Comparison of ENCODE assay signal across 8 mouse cellular contexts in the genomic region with DNA sequence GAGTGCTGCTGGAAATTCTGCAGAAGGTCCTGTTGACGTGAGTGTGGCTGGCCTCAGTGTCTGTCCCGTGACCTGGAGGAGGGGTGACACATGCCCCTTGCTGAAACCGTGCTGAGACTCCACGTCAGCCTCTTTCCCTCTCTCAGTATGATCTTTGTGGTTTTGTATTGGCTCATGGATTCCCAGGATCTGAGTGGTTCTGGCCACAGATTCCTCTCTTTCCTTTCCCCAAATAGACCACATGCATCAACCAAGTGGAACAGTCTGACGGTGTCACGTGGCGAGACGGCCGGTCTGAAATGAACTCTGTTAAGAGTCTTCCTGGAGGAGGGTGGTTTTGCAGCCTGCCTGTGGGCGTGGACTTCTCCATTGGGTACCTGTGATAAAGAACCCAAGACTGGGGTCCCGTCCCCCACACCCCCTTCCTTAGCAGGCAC. TPM values are rescaled to one million over a fixed set of nuclear protein-coding genes. Genes with fewer than 3 reads are reported as not detected.
DNase-seq lines count a peak whose midpoint lies in the region; ATAC-seq lines count a peak whose summit lies in the region.

No protein-coding gene starts in this region.

- no peaks in the 10 kb centered on the region for H3K27me3 ChIP-seq in kidney, embryonic 16.5 days (ENCODE audit: insufficient read depth, low read length)
- H3K27me3 ChIP-seq in heart, embryonic 15.5 days: no peaks in the 10 kb centered on the region

- DNase-seq in kidney, adult 11 months: peak; percentile 73
- DNase-seq in lung, postnatal 10 days: peak; percentile 76
- DNase-seq in cerebellum, postnatal 14 days: no peak
- DNase-seq in thymus, postnatal 10 days (ENCODE audit: low spot score in 2 of 2): no peak
- no peak for DNase-seq in layer of hippocampus, postnatal 36 days

- ATAC-seq in kidney, embryonic 16.5 days (ENCODE audit: low FRiP score, low TSS enrichment): no peak
- peak; percentile 23 for ATAC-seq in common myeloid progenitor, adult 5-6 weeks (replicated peaks; ENCODE audit: low read depth, poor library complexity, severe bottlenecking)
- peak; percentile 48 for ATAC-seq in heart, embryonic 15.5 days (replicated peaks; ENCODE audit: insufficient number of reproducible peaks, insufficient read depth, low FRiP score, low read depth)

- WGBS in kidney, embryonic 16.5 days: 46% methylated on average over 11 of the region's 11 CpGs
- 28% methylated on average over 11 of the region's 11 CpGs for WGBS in heart, embryonic 15.5 days

- no peak overlapping the region for H3K4me2 ChIP-seq in kidney, embryonic 16.5 days (replicated peaks; ENCODE audit: low read depth, low read length)
- H3K4me2 ChIP-seq in heart, embryonic 15.5 days: peak overlapping the region; percentile 14; the same call in 1 of the 2 replicates

- no peaks in the 10 kb centered on the region for H3K9me3 ChIP-seq in kidney, embryonic 16.5 days (ENCODE audit: low read length)
- no peaks in the 10 kb centered on the region for H3K9me3 ChIP-seq in heart, embryonic 15.5 days (replicated peaks)

- no peak overlapping the region for H3K9ac ChIP-seq in kidney, embryonic 16.5 days (replicated peaks; ENCODE audit: low read length)
- no peak overlapping the region for H3K9ac ChIP-seq in heart, embryonic 15.5 days

- peaks cover 37% of the 10 kb centered on the region for H3K4me1 ChIP-seq in kidney, embryonic 16.5 days (ENCODE audit: insufficient read depth, low read length)
- H3K4me1 ChIP-seq in heart, embryonic 15.5 days (replicated peaks): peaks cover 70% of the 10 kb centered on the region

- no peak overlapping the region for H3K27ac ChIP-seq in kidney, embryonic 16.5 days (ENCODE audit: low read length)
- H3K27ac ChIP-seq in heart, embryonic 15.5 days: peak overlapping the region; percentile 72

- H3K36me3 ChIP-seq in kidney, embryonic 16.5 days (ENCODE audit: insufficient read depth, low read length): no peaks in the 10 kb centered on the region
- H3K36me3 ChIP-seq in heart, embryonic 15.5 days: no peaks in the 10 kb centered on the region; the same call in 1 of the 2 replicates

- no peak overlapping the region for H3K4me3 ChIP-seq in kidney, embryonic 16.5 days (ENCODE audit: low read length)
- H3K4me3 ChIP-seq in heart, embryonic 15.5 days: no peak overlapping the region

RNA-seq across cellular contexts. Expression of a gene that starts 21.3 kb away (rescaled TPM):
- polyA plus RNA-seq in kidney, embryonic 16.5 days (2015; fragmentation: Nextera tagmentation; extraction: Ambion mirVana): 405 and 415 TPM in 2 replicates
- total RNA-seq in common myeloid progenitor, adult 5-6 weeks (2017): 126 and 137 TPM in 2 replicates
- polyA plus RNA-seq in heart, embryonic 15.5 days (2015; fragmentation: Nextera tagmentation; extraction: Ambion mirVana): 363 and 375 TPM in 2 replicates
- total RNA-seq in layer of hippocampus, postnatal 36 days (2021): 100 to 1,000 TPM; 417 to 423 TPM

Comparison
In these comparisons a context has a peak if more than half of its experiments do, and no peak if none do; other contexts are left out.
1. DNase-seq: peak in kidney, adult 11 months (single experiment) and lung, postnatal 10 days (single experiment); none in cerebellum, postnatal 14 days (0 of 2), thymus, postnatal 10 days (0 of 2) and layer of hippocampus, postnatal 36 days (0 of 2).